Mouse (Mus musculus) embryonic fibroblast, embryonic 13.5 days (primary cell): ENCODE measurements around the gene Ifna1.

Experiments
- CTCF ChIP-seq: IDR thresholded peaks from 2 replicates; pipeline ENCODE4 v1.5.1; 2011; ENCODE audit warnings: mild to moderate bottlenecking, control low read depth, low read length, moderate library complexity, borderline replicate concordance; ENCODE audit not compliant: insufficient read depth
- POLR2A ChIP-seq: IDR thresholded peaks from 2 replicates; pipeline ENCODE4 v1.6.1; 2011; ENCODE audit warnings: low read depth, mild to moderate bottlenecking, control low read depth, low read length, moderate library complexity

- no peak for TF ChIP-seq CTCF
- TF ChIP-seq POLR2A: no peak
These were observed 14.7 kb downstream of the Ifna1 start for GRCm38 (mm10) chr4:88864599-88864998.
